Mouse (Mus musculus) intestine, postnatal 0 days (tissue): ENCODE measurements around the gene Tcf19. TPM values are rescaled to one million over a fixed set of nuclear protein-coding genes. Genes with fewer than 3 reads are reported as not detected.

ENCODE experiments used
- ATAC-seq: fragments of 200-750 bp; cut with Nextera tagmentation; 2 replicates; pipeline ENCODE4 v1.8.0; 2017; ENCODE audit warnings: mild to moderate bottlenecking, moderate TSS enrichment, moderate library complexity
- H3K27ac ChIP-seq: fragments of 300-500 bp; sonication (generic); 2 replicates; pipeline ENCODE4 v1.5.1; 2014; ENCODE audit warnings: mild to moderate bottlenecking, low read depth, low read length, moderate library complexity
- H3K27me3 ChIP-seq: fragments of 300-500 bp; sonication (generic); replicated peaks from 2 replicates; pipeline ENCODE4 v1.6.1; 2014; ENCODE audit warnings: low read length, mixed read lengths; ENCODE audit not compliant: control insufficient read depth, insufficient read depth
- H3K36me3 ChIP-seq: fragments of 300-500 bp; sonication (generic); 2 replicates; pipeline ENCODE4 v1.6.1; 2014; ENCODE audit warnings: mild to moderate bottlenecking, moderate library complexity; ENCODE audit not compliant: control insufficient read depth, insufficient read depth
- H3K4me1 ChIP-seq: fragments of 300-500 bp; sonication (generic); replicated peaks from 2 replicates; pipeline ENCODE4 v1.6.1; 2014; ENCODE audit warnings: antibody characterized with exemption, low read length, mixed read lengths; ENCODE audit not compliant: control insufficient read depth, insufficient read depth
- H3K4me2 ChIP-seq: fragments of 300-500 bp; sonication (generic); replicated peaks from 2 replicates; pipeline ENCODE4 v1.6.1; 2014; ENCODE audit warnings: low read depth, mild to moderate bottlenecking, moderate library complexity
- H3K4me3 ChIP-seq: fragments of 300-500 bp; sonication (generic); 2 replicates; pipeline ENCODE4 v1.5.1; 2014; ENCODE audit warnings: low read depth, low read length
- H3K9ac ChIP-seq: fragments of 300-500 bp; sonication (generic); 2 replicates; pipeline ENCODE4 v1.6.1; 2014; ENCODE audit warnings: mild to moderate bottlenecking, low read depth, low read length
- H3K9me3 ChIP-seq: fragments of 300-500 bp; sonication (generic); 2 replicates; pipeline ENCODE4 v1.6.1; 2016; ENCODE audit warnings: mixed run types; ENCODE audit not compliant: control insufficient read depth
- CTCF ChIP-seq: sonication (generic); IDR thresholded peaks from 2 replicates; pipeline ENCODE4 v1.5.1; 2016; ENCODE audit warnings: low read depth, mild to moderate bottlenecking, control low read depth, antibody characterized with exemption, moderate library complexity
- WGBS: fragments of 180-500 bp; shearing (Covaris S2); extraction: QIAGEN DNeasy Blood & Tissue Kit; methylation state at CpG from one replicate; pipeline ENCODE4 v1.1.7; 2014; 5-methylcytosine and 5-hydroxymethylcytosine counted together
- polyA plus RNA-seq: library from polyadenylated mRNA; unstranded; fragments of >200 nt; fragmentation: Nextera tagmentation; extraction: Ambion mirVana; gene quantifications from 2 replicates; pipeline ENCODE4 v1.2.1, GENCODE M21; 2015

The Tcf19 gene
- polyA plus RNA-seq = 23.0 and 24.2 TPM in 2 replicates

- peak; percentile 98 for ATAC-seq
Observed at GRCm38 (mm10) chr17:35516652-35517500, at the start of gene Tcf19, which contains the start of gene Cchcr1. TSS of gene Tcf19 (minus strand) at chr17:35516824. TSS of gene Cchcr1 (plus strand) at chr17:35517100.

DNA sequence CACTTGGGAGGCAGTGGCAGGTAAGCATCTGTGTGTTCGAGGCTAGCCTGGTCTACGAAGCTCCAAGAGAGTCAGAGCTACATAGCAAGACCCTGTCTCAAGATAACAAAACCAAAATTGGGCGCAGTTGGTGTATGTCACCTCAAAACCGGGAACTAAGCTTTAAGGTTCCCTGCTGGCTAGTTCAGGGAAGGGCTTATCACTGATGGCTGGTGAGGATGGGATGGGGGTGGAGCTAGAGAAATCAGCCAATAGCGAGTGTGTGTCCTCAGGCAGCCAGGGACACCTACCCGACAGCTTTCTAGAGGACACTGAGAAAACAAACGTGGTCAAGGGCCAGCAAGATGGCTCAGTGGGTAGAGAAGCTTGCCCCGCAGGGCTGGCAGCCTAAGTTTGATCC is 41.6 kb upstream of the Tcf19 start:
- no peak for ATAC-seq
- Histone ChIP-seq H3K9me3 (no peaks in the 10 kb centered on the region), H3K27me3 (no peaks in the 10 kb centered on the region), H3K36me3 (no peaks in the 10 kb centered on the region), H3K4me2 (no peak overlapping the region), H3K27ac (no peak overlapping the region), H3K4me3 (no peak overlapping the region), H3K9ac (no peak overlapping the region), H3K4me1 (no peaks in the 10 kb centered on the region)
- 55% methylated on average over 8 of the region's 8 CpGs for WGBS
- no peak for TF ChIP-seq CTCF

More at GRCm38 (mm10) chr17:35516652-35517500, at the start of gene Tcf19, which contains the start of gene Cchcr1:
- Histone ChIP-seq H3K9me3 (no peaks in the 10 kb centered on the region), H3K36me3 (0 out of 2 replicates have a peak, but pooled peaks cover 11% of the 10 kb centered on the region), H3K27ac (peak within 1 kb of the TSS; percentile 9; the same call in 1 of the 2 replicates), H3K4me3 (peak within 1 kb of the TSS; percentile 65), H3K9ac (peak within 1 kb of the TSS; percentile 51; the same call in 1 of the 2 replicates), H3K4me2 (peak within 1 kb of the TSS; percentile 89), H3K4me1 (no peaks in the 10 kb centered on the region; the same call in none of the 2 replicates), H3K27me3 (no peaks in the 10 kb centered on the region)
- TF ChIP-seq CTCF = no peak
- under 1% methylated on average over 67 of the region's 67 CpGs for WGBS

- H3K36me3 ChIP-seq = no peaks in the 10 kb centered on the region
- ATAC-seq = peak; percentile 36
- H3K9ac ChIP-seq = no peak overlapping the region
- 45% methylated on average over 9 of the region's 9 CpGs for WGBS
- H3K4me2 ChIP-seq = peak overlapping the region; percentile 41; the same call in 1 of the 2 replicates
- TF ChIP-seq CTCF = no peak
- H3K27me3 ChIP-seq = no peaks in the 10 kb centered on the region
- peak overlapping the region; percentile 50; the same call in 1 of the 2 replicates for H3K27ac ChIP-seq
- H3K4me1 ChIP-seq = no peaks in the 10 kb centered on the region
- no peaks in the 10 kb centered on the region for H3K9me3 ChIP-seq
- H3K4me3 ChIP-seq = no peak overlapping the region
Observed at GRCm38 (mm10) chr17:35557351-35557750, 40.7 kb upstream of the Tcf19 start.

DNA sequence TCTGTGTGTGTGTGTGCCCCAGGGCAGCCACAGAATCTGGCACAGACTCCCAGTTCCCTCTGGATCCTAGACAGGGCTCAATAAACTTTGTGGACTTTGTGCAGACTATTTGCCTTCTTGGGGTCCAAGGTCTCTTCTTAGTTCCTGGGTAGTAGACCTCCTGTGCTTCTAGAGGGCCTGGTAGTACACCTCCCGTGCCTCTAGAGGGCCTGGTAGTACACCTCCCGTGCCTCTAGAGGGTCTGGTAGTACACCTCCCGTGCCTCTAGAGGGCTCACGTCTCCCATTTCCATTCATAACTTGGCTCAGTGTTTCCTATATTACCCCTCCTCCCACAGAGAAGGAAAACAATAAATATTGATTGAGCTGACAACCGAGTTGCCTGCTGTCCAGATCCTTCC is 40.2 kb upstream of the Tcf19 start:
- Histone ChIP-seq H3K9me3 (no peaks in the 10 kb centered on the region), H3K4me3 (no peak overlapping the region), H3K4me2 (peak overlapping the region; percentile 41; the same call in 1 of the 2 replicates), H3K27ac (peak overlapping the region; percentile 50; the same call in 1 of the 2 replicates), H3K4me1 (no peaks in the 10 kb centered on the region), H3K36me3 (no peaks in the 10 kb centered on the region), H3K9ac (no peak overlapping the region), H3K27me3 (no peaks in the 10 kb centered on the region)
- WGBS = 12% methylated on average over 5 of the region's 5 CpGs
- peak; percentile 96 for ATAC-seq
- TF ChIP-seq CTCF = peak; percentile 97

DNA sequence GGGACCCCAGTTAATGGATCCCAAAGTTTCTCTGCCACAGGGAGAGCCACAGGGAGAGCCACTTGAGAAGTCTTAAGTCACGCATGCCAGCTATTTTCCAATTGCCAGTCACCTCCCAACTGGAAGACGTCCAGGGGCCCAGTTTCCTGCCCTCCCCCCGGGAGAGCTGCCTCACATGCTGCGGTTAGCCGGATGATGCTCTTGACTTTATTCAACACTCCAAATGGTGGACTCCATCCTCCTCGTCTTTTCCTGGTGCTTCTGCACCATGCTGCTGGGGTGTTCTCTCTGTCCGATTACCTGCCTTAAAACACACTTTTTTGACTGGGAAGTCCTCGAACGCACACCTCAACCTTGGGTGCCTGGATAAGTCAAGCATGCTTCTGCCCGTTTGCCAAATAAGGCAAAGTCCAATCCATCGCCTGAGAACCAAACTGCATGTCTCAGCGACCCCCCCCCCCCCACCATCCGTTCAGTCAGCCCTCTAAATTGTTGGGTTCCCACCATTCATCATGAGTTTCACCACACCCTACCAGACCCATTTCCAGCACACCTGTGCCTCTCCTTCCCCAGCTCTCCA is 39.7 kb upstream of the Tcf19 start:
- H3K4me3 ChIP-seq = no peak overlapping the region
- 0 out of 2 replicates have a peak overlapping the region, but pooled peaks have one; percentile 21 for H3K27ac ChIP-seq

More for the DNA sequence above, 39.7 kb upstream of the Tcf19 start:
- no peak overlapping the region for H3K9ac ChIP-seq
- H3K36me3 ChIP-seq = no peaks in the 10 kb centered on the region
- H3K9me3 ChIP-seq = no peaks in the 10 kb centered on the region
- H3K4me2 ChIP-seq = no peak overlapping the region
- WGBS = 78% methylated on average over 13 of the region's 13 CpGs
- H3K4me1 ChIP-seq = no peaks in the 10 kb centered on the region
- H3K27me3 ChIP-seq = no peaks in the 10 kb centered on the region
- peak; percentile 15 for ATAC-seq
- TF ChIP-seq CTCF = no peak
